In the genomic region with DNA sequence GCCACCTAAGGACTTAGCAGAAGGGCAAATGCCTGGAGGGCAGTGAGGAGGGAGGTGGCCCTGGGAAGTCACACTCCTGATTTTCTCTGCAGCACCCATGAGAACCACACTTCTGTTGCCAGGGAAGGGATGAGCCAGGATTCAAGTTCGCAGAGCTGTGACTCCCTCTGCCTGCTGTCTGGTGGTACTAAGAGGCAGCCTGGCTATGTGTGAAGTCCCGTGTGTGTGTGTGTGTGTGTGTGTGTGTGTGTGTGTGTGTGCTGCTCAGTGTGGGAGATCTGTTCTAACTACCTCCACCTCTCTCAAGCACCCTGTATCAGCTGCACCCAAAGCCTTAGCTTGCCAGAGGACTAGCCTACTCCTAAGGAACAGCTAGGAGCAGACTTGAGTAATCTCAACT, we compare ENCODE assay signal across 9 mouse cellular contexts.
DNase-seq lines count a peak whose midpoint lies in the region; ATAC-seq and TF ChIP-seq lines count a peak whose summit lies in the region.
"Had no signal": no experiment of that assay in that cellular context is flagged by ENCODE, and none has a peak within 500 bp of the region (broad histone marks: within the 10 kb centered on the region; RNA-seq: fewer than 3 reads in every experiment).

No protein-coding gene starts in this region.

- H3K27me3 ChIP-seq in CH12.LX (replicated peaks) = no peaks in the 10 kb centered on the region
- H3K27me3 ChIP-seq in hindbrain, embryonic 10.5 days (ENCODE audit: insufficient read depth, poor library complexity, severe bottlenecking) = no peaks in the 10 kb centered on the region

- no peak for ATAC-seq in megakaryocyte progenitor cell, adult 5-6 weeks (replicated peaks; ENCODE audit: poor library complexity)

- peak in 1 of 2 experiments; percentile 47; a peak in 2 of 4 replicates for TF ChIP-seq CTCF in CH12.LX (conservative IDR thresholded peaks at IDR 0.05 in 1 of 2, IDR thresholded peaks at IDR 0.05 in 1 of 2; ENCODE audit: low read depth in 2 of 2, low read length in 2 of 2)
- TF ChIP-seq CTCF in cortical plate, adult 2 months (IDR thresholded peaks at IDR 0.05; ENCODE audit: extremely low read depth, insufficient read depth, low read length) = peak; percentile 69
- peak; percentile 74 for TF ChIP-seq CTCF in lung, adult 2 months (IDR thresholded peaks at IDR 0.05; ENCODE audit: insufficient read depth, low read length)

- no peak overlapping the region for H3K4me2 ChIP-seq in CH12.LX (ENCODE audit: insufficient read depth, low read depth, poor library complexity, severe bottlenecking)

- H3K36me3 ChIP-seq in CH12.LX (replicated peaks in 1 of 2; ENCODE audit: control insufficient read depth in 1 of 2, insufficient read depth in 1 of 2, low read length in 1 of 2) = no peaks in the 10 kb centered on the region
- no peaks in the 10 kb centered on the region for H3K36me3 ChIP-seq in hindbrain, embryonic 10.5 days
- H3K36me3 ChIP-seq: midbrain, embryonic 10.5 days had no signal

- TF ChIP-seq RAD21 in CH12.LX (IDR thresholded peaks at IDR 0.05; ENCODE audit: low read depth, low read length) = peak; percentile 41

- peak; percentile 16 to 38 for DNase-seq in heart, adult 18-20 months
- DNase-seq in heart, postnatal 25 days (ENCODE audit: low spot score) = no peak
- no peak for DNase-seq in CH12.LX (ENCODE audit: extremely low read depth)
- DNase-seq in lung, adult 2 months = no peak
- DNase-seq in thymus, postnatal 36 days = no peak
- DNase-seq in hindbrain, embryonic 10.5 days (ENCODE audit: low spot score) = no peak

- intact Hi-C loops in heart, postnatal 25 days (cut with DNase I) = no loop called here

- H3K4me3 ChIP-seq in CH12.LX (replicated peaks in 1 of 3; ENCODE audit: low read depth in 2 of 3, low read length in 2 of 3, poor library complexity in 1 of 3) = no peak overlapping the region
- no peak overlapping the region for H3K4me3 ChIP-seq in cortical plate, adult 2 months (ENCODE audit: insufficient read depth, low read length)
- no peak overlapping the region for H3K4me3 ChIP-seq in lung, adult 2 months (replicated peaks; ENCODE audit: extremely low read depth, low read depth, low read length)
- no peak overlapping the region for H3K4me3 ChIP-seq in hindbrain, embryonic 10.5 days
- H3K4me3 ChIP-seq: midbrain, embryonic 10.5 days had no signal

- TF ChIP-seq EP300 in CH12.LX (IDR thresholded peaks at IDR 0.05; ENCODE audit: low read length) = no peak

- H3K9me3 ChIP-seq in CH12.LX (replicated peaks; ENCODE audit: low read length) = no peaks in the 10 kb centered on the region
- H3K9me3 ChIP-seq in hindbrain, embryonic 10.5 days = no peaks in the 10 kb centered on the region
- H3K9me3 ChIP-seq: midbrain, embryonic 10.5 days had no signal

- dilution Hi-C loops in CH12.LX (cut with MboI; ENCODE audit: extremely low pct_ligation_motif_present, extremely low pct_unique_long_range_greater_than_20kb, low sequenced_read_pairs) = no loop called here

- peaks cover 7 to 41% of the 10 kb centered on the region in 2 experiments; a peak in 3 of 4 replicates for H3K4me1 ChIP-seq in CH12.LX (ENCODE audit: control insufficient read depth in 1 of 2, insufficient read depth in 2 of 2)
- peaks cover 3% of the 10 kb centered on the region; the same call in 1 of the 2 replicates for H3K4me1 ChIP-seq in cortical plate, adult 2 months (ENCODE audit: control insufficient read depth, insufficient read depth, low read length)
- peaks cover 2% of the 10 kb centered on the region; the same call in 1 of the 2 replicates for H3K4me1 ChIP-seq in lung, adult 2 months (ENCODE audit: control insufficient read depth, insufficient read depth, low read length)
- H3K4me1 ChIP-seq in hindbrain, embryonic 10.5 days (replicated peaks) = peaks cover 16% of the 10 kb centered on the region

- in situ Hi-C loops in CH12.LX (cut with MboI; ENCODE audit: low pct_ligation_motif_present, low pct_unique_long_range_greater_than_20kb, low sequenced_read_pairs) = loop anchor here (25.0 kb wide), 1 partner anchor 655 kb away; no protein-coding TSS in a partner anchor

- TF ChIP-seq POLR2A in CH12.LX (IDR thresholded peaks at IDR 0.05; ENCODE audit: low read depth, low read length) = no peak
- TF ChIP-seq POLR2A in cortical plate, adult 2 months (IDR thresholded peaks at IDR 0.05; ENCODE audit: extremely low read depth, insufficient read depth, low read length) = no peak
- no peak for TF ChIP-seq POLR2A in lung, adult 2 months (IDR thresholded peaks at IDR 0.05; ENCODE audit: borderline replicate concordance, extremely low read depth, low read depth, low read length)

- WGBS in lung, adult 2 months = 55% methylated on average over 2 of the region's 2 CpGs
- 90% methylated on average over 2 of the region's 2 CpGs for WGBS in hindbrain, embryonic 10.5 days

- no peaks in the 10 kb centered on the region for H3K79me2 ChIP-seq in CH12.LX (replicated peaks; ENCODE audit: control insufficient read depth, extremely low read depth, insufficient read depth, poor library complexity, severe bottlenecking)

- H3K9ac ChIP-seq in CH12.LX (ENCODE audit: insufficient read depth, low read depth) = no peak overlapping the region

- no peak overlapping the region for H3K27ac ChIP-seq in CH12.LX (ENCODE audit: insufficient read depth, low read depth)
- H3K27ac ChIP-seq in cortical plate, adult 2 months (ENCODE audit: insufficient read depth, low read length) = no peak overlapping the region
- H3K27ac ChIP-seq in hindbrain, embryonic 10.5 days = no peak overlapping the region
- H3K27ac ChIP-seq: midbrain, embryonic 10.5 days had no signal

TF ChIP-seq in CH12.LX, 34 proteins besides CTCF, POLR2A, EP300 and RAD21:
- TF ChIP-seq ELF1 (IDR thresholded peaks at IDR 0.05; ENCODE audit: low read depth, low read length) (no peak), SMC3 (IDR thresholded peaks at IDR 0.05; ENCODE audit: low read depth, low read length) (peak; percentile 31), MEF2A (IDR thresholded peaks at IDR 0.05; ENCODE audit: borderline replicate concordance, low read depth, low read length) (no peak), JUND (conservative IDR thresholded peaks at IDR 0.05; ENCODE audit: low read depth, low read length) (no peak), ZMIZ1 (IDR thresholded peaks at IDR 0.05; ENCODE audit: low read depth, low read length) (no peak)

Comparison
In these comparisons a context has a peak if more than half of its experiments do, and no peak if none do; other contexts are left out.
1. DNase-seq: peak in heart, adult 18-20 months (2 of 2); none in heart, postnatal 25 days (single experiment), CH12.LX (single experiment), lung, adult 2 months (single experiment), thymus, postnatal 36 days (0 of 2) and hindbrain, embryonic 10.5 days (single experiment).